Mouse (Mus musculus): Measurements from ENCODE around the gene Pde4b.

GRCm38 (mm10) chr4:102637348-102637910 is 550.1 kb downstream of the Pde4b start:
- TF ChIP-seq CTCF (conservative IDR thresholded peaks at IDR 0.05; ENCODE audit: low read length) (no peak), POU5F1 (IDR thresholded peaks at IDR 0.05; ENCODE audit: borderline replicate concordance, low read length) (no peak), NANOG (IDR thresholded peaks at IDR 0.05; ENCODE audit: borderline replicate concordance, low read length) (no peak)
